Mouse (Mus musculus): ENCODE measurements around the gene Polr3c. TPM values are rescaled to one million over a fixed set of nuclear protein-coding genes. Genes with fewer than 3 reads are reported as not detected.
"Not testable (repeated sequence)": the region's sequence is repeated elsewhere in the genome, so short reads cannot be mapped to it uniquely, and the experiment has no call there.

Polr3c gene
- polyA plus RNA-seq (2015; fragmentation: Nextera tagmentation; extraction: Ambion mirVana) = 41.0 and 41.5 TPM in 2 replicates

DNA sequence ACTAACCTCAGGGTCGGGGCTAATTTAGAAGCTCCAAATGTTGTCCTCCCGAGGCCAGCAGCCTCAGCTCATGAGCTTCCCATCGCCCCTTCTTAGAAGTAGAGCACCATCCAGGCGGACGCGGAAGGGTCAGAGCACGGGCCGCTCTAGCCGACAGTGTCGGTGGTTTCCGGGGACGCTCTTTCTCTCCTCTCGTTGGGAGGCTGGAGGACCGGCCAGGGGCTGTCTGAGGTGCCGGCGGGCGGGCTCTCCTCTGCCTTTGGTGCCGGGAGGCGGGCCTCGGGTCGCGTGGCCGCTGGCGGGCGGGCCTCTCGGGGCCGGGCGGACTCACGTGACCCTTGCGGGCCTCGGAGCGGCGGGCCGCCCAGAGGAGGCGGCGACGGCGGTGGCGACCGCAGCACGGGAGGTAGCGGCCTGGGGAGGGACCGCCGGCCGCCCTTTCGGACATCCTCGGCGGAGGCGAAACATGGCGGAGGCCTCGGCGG, at the start of gene Polr3c, which contains the start of gene Rnf115:
Polr3c (minus strand) TSS at position 286 of the 485 bp plus-strand sequence.
Rnf115 (plus strand) TSS at position 322 of the 485 bp plus-strand sequence.
- Histone ChIP-seq H3K4me2 (peak within 1 kb of the TSS; percentile 68), H3K27ac (peak within 1 kb of the TSS; percentile 79), H3K9me3 (replicated peaks) (no peaks in the 10 kb centered on the region), H3K9ac (peak within 1 kb of the TSS; percentile 84), H3K27me3 (no peaks in the 10 kb centered on the region), H3K36me3 (peaks cover 23% of the 10 kb centered on the region), H3K4me1 (peaks cover 28% of the 10 kb centered on the region), H3K4me3 (replicated peaks) (peak within 1 kb of the TSS; percentile 67)
- under 1% methylated on average over 46 of the region's 52 CpGs for WGBS
- ATAC-seq (replicated peaks; ENCODE audit: low FRiP score) = peak; percentile 99

DNA sequence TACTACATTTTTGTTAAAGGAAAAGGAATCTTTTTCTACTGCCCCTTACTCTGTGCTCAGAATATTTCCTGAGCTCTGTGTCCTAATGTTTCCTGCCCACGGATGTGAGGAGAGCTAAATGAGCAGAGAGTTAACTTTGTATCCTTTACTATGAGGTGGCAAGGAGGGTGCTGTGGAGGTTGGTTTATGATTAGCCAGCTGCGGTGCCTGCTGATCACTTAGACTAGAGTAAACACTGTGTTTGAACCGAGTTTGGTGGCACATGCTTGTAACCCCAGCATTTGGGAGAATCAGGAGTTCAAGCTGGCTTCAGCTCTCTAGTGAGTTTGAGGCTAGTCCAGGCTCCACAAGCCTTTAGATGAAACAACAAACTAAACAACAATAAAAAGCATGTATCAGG, 49.7 kb upstream of the Polr3c start:
- no peak overlapping the region for H3K4me3 ChIP-seq (replicated peaks)
- H3K4me2 ChIP-seq = no peak overlapping the region
- peak; percentile 43; the same call in 1 of the 2 replicates for ATAC-seq (replicated peaks; ENCODE audit: low FRiP score)
- peak overlapping the region; percentile 59; the same call in 1 of the 2 replicates for H3K27ac ChIP-seq
- peaks cover 4% of the 10 kb centered on the region; the same call in 1 of the 2 replicates for H3K4me1 ChIP-seq
- H3K9me3 ChIP-seq (replicated peaks) = no peaks in the 10 kb centered on the region
- peaks cover 12% of the 10 kb centered on the region; the same call in 1 of the 2 replicates for H3K36me3 ChIP-seq
- H3K9ac ChIP-seq = no peak overlapping the region
- no peaks in the 10 kb centered on the region for H3K27me3 ChIP-seq
- WGBS = 55% methylated on average over 3 of the region's 3 CpGs

DNA sequence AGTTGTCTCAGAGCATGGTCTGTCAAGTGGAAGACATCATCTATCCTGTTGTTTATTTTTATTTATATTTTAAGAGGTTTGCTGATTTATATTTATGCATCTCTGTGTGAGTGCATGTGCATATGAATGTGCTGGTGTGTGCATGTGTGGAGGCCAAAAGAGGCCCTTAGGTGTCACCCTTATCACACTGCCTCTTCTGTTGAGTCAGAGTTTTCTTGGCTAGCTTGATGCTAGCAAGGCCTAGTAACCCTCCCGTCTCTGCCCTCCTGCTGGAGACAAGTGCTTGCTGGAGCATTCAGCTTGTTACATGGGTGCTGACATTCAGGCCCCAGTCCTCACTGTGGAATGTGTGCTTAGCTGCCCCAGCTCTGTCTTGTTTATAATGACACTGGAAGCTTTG, 45.5 kb upstream of the Polr3c start:
- Histone ChIP-seq H3K36me3 (peaks cover 12% of the 10 kb centered on the region; the same call in 1 of the 2 replicates), H3K9me3 (replicated peaks) (no peaks in the 10 kb centered on the region), H3K4me3 (replicated peaks) (no peak overlapping the region), H3K9ac (no peak overlapping the region), H3K4me2 (no peak overlapping the region), H3K4me1 (peaks cover 4% of the 10 kb centered on the region; the same call in 1 of the 2 replicates), H3K27ac (no peak overlapping the region), H3K27me3 (no peaks in the 10 kb centered on the region)
- WGBS = 50% methylated on average over 1 of the region's 1 CpGs
- no peak for ATAC-seq (replicated peaks; ENCODE audit: low FRiP score)

DNA sequence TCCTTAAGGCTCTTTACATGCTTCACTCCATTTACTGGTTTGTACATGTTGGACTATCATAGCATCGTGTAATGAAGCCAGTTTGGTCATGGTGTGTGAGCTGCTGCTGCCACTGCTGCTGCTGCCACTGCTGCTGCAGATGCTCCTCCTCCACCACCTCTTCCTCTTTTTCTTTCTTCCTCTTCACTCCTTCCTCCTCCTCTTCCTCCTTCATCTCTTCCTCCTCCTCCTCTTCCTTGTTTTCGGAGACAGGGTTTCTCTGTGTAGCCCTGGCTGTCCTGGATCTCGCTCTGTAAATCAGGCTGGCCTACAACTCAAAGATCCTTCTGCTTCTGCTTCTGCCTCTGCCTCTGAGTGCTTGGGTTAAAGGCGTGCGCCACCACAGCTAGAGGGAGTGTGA, 42.5 kb upstream of the Polr3c start:
- Histone ChIP-seq H3K9me3 (replicated peaks) (no peaks in the 10 kb centered on the region), H3K4me1 (no peaks in the 10 kb centered on the region), H3K27me3 (no peaks in the 10 kb centered on the region), H3K36me3 (peaks cover 10% of the 10 kb centered on the region; the same call in 1 of the 2 replicates), H3K4me2 (no peak overlapping the region), H3K9ac (no peak overlapping the region), H3K27ac (no peak overlapping the region), H3K4me3 (replicated peaks) (no peak overlapping the region)
- 83% methylated on average over 5 of the region's 5 CpGs for WGBS
- ATAC-seq (replicated peaks; ENCODE audit: low FRiP score) = no peak

DNA sequence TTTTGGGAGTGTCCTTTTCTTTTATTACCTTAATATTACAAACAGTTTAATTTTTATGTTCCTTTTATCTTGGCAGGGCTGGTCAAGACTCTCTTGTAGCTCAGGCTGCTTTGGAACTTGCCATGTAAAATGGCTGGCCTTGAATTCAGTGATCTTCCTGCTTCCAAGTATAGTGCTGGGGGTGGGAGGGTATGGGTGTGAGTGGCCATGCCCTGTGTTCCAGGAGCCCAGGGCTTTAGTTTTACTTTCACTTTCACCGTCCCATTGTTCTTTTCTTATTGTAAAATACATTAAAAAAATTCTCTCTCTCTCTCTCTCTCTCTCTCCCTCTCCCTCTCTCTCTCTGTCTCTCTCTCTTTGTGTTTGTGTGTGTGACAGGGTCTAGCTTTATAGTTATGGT, 37.1 kb upstream of the Polr3c start:
- no peak overlapping the region for H3K27ac ChIP-seq
- no peak overlapping the region for H3K4me2 ChIP-seq
- ATAC-seq (replicated peaks; ENCODE audit: low FRiP score) = no peak
- no peaks in the 10 kb centered on the region for H3K27me3 ChIP-seq
- WGBS = 74% methylated on average over 1 of the region's 1 CpGs
- no peak overlapping the region for H3K9ac ChIP-seq
- H3K36me3 ChIP-seq = peaks cover 16% of the 10 kb centered on the region; the same call in 1 of the 2 replicates
- H3K4me3 ChIP-seq (replicated peaks) = no peak overlapping the region
- no peaks in the 10 kb centered on the region for H3K9me3 ChIP-seq (replicated peaks)
- no peaks in the 10 kb centered on the region for H3K4me1 ChIP-seq

DNA sequence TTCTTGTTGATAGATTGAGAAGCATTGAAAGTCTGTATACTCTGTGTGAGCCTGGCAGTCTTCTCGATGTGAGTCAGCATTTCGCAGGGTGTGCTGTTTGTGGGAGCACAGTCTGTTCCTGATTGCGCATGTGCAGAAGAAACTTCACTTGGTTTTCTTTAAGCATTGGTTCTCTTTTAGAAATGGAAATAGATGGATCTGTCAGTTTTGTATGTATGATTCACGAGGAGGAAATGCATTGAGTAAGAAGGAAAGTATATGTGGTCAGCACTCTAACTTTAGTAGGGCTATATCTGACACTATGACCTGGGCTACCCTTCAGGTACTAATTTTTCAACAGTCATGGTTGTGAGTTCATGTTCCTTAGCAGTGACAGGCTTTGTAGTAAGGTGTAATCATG, 32.3 kb upstream of the Polr3c start:
- H3K27me3 ChIP-seq = no peaks in the 10 kb centered on the region
- ATAC-seq (replicated peaks; ENCODE audit: low FRiP score) = no peak
- 93% methylated on average over 4 of the region's 4 CpGs for WGBS
- H3K4me2 ChIP-seq = no peak overlapping the region
- no peak overlapping the region for H3K4me3 ChIP-seq (replicated peaks)
- H3K36me3 ChIP-seq = peaks cover 18% of the 10 kb centered on the region
- no peaks in the 10 kb centered on the region for H3K4me1 ChIP-seq
- no peaks in the 10 kb centered on the region for H3K9me3 ChIP-seq (replicated peaks)
- no peak overlapping the region for H3K27ac ChIP-seq
- H3K9ac ChIP-seq = no peak overlapping the region

DNA sequence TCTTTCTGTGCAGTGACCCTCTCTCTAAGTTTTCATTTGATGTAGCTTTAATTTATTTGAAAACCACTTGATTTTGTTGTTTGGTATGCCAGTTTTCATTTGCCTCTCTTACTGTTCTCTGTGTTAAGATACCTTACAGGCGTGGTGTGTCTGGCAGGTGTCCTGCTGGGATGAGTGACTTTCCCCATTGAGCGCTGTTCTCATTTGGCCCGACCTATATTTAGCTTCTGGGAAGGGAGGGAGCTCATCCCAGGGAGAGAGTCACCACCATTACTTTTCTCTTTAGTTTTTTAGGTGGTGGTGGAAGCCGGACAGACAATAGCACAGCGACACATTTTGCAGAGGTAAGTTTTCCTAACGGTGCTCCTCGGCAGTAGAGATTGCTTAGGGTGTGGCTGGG, 30.3 kb upstream of the Polr3c start:
- 78% methylated on average over 7 of the region's 7 CpGs for WGBS

DNA sequence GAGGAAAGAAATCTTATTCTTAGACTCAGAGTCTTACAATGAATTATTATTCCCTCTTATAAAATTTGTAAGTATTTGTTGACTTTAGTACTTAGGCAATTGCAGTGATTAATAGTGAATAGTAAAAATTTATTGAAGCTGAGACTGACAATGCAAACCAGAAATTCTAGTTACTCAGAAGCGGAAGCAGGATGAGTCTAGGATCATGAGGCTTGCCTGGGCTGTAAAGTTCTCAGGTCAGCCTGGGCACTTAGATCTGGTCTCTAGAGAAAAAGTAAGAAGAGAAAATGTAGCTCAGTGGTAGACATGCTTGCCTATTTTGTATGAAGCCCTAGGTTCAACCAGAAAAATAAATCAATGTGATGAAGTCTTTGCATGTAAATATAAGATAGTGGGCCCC, 28.5 kb upstream of the Polr3c start:
- H3K4me2 ChIP-seq = no peak overlapping the region
- no peak for ATAC-seq (replicated peaks; ENCODE audit: low FRiP score)
- H3K9ac ChIP-seq = no peak overlapping the region
- H3K27me3 ChIP-seq = no peaks in the 10 kb centered on the region
- H3K27ac ChIP-seq = no peak overlapping the region
- no peaks in the 10 kb centered on the region for H3K9me3 ChIP-seq (replicated peaks)
- no peaks in the 10 kb centered on the region for H3K4me1 ChIP-seq
- no peak overlapping the region for H3K4me3 ChIP-seq (replicated peaks)
- H3K36me3 ChIP-seq = peaks cover 10% of the 10 kb centered on the region
- WGBS = 82% methylated on average over 1 of the region's 1 CpGs

More for the DNA sequence above, 30.3 kb upstream of the Polr3c start:
- Histone ChIP-seq H3K36me3 (peaks cover 10% of the 10 kb centered on the region), H3K27ac (no peak overlapping the region), H3K4me2 (no peak overlapping the region), H3K9ac (no peak overlapping the region), H3K4me3 (replicated peaks) (no peak overlapping the region), H3K4me1 (no peaks in the 10 kb centered on the region), H3K27me3 (no peaks in the 10 kb centered on the region), H3K9me3 (replicated peaks) (no peaks in the 10 kb centered on the region)
- no peak for ATAC-seq (replicated peaks; ENCODE audit: low FRiP score)

DNA sequence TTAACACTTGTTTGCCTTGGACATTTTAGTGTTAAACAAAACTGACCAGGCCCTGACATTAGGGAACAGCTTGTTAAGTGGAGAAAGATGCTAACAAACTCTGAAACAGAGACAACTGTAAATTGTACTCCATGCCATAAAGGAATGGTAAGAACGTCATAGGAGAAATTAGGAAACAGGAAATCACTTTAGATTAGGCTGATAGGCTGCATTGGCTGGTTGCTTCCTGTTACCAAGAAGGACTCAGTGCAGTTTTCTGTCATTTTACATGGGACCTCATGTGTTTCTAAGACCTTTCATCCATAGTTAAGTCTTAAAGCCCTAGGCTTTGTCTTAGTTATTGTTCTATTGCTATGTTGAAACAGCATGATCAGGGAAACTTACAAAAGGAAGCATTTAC, 19.4 kb upstream of the Polr3c start:
- Histone ChIP-seq H3K9ac (no peak overlapping the region), H3K4me3 (replicated peaks) (no peak overlapping the region), H3K4me1 (no peaks in the 10 kb centered on the region), H3K9me3 (replicated peaks) (0 out of 2 replicates have a peak, but pooled peaks cover 3% of the 10 kb centered on the region), H3K36me3 (no peaks in the 10 kb centered on the region), H3K27me3 (no peaks in the 10 kb centered on the region), H3K4me2 (no peak overlapping the region), H3K27ac (no peak overlapping the region)
- WGBS = 49% methylated on average over 1 of the region's 1 CpGs
- ATAC-seq (replicated peaks; ENCODE audit: low FRiP score) = no peak

DNA sequence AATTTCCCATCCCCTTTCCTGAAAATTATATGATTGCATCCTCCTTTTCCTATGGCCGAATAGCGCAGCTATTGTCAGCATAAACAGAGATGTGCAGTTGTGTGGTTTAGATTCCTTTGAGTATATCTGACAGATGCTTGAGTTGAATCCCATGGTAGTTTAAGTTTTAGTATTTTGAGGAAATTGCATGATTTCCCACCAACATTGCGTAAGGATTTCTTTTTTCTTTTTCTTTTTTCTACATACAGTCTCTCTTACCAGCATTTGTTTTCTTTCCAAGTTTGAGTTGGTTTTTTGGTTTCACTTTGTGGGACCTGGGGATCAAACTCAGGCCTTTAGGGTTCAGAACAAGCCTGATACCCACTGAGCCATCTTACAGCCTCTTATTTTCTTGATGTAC, 16.9 kb upstream of the Polr3c start:
- 96% methylated on average over 3 of the region's 3 CpGs for WGBS
- no peak for ATAC-seq (replicated peaks; ENCODE audit: low FRiP score)
- no peaks in the 10 kb centered on the region for H3K36me3 ChIP-seq
- H3K4me2 ChIP-seq = no peak overlapping the region
- H3K4me3 ChIP-seq (replicated peaks) = no peak overlapping the region
- H3K4me1 ChIP-seq = no peaks in the 10 kb centered on the region
- no peaks in the 10 kb centered on the region for H3K9me3 ChIP-seq (replicated peaks)
- no peak overlapping the region for H3K9ac ChIP-seq
- H3K27ac ChIP-seq = no peak overlapping the region
- H3K27me3 ChIP-seq = no peaks in the 10 kb centered on the region

DNA sequence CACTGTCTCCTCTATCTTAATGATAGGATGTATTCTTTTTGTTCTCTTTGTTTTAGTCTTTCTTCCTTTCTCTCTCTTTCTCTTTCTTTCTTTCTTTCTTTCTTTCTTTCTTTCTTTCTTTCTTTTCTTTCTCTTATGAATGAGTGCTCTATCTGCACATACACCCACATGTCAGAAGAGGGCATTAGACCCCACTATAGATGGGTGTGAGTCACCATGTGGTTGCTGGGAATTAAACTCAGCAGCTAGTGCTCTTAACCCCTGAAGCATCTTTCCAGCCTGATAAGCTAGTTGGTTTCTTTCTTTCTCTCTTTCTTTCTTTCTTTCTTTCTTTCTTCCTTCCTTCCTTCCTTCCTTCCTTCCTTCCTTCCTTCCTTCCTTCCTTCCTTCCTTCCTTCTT, 12.9 kb upstream of the Polr3c start:
- not testable (repeated sequence) for H3K4me1 ChIP-seq; ATAC-seq (replicated peaks; ENCODE audit: low FRiP score); H3K36me3 ChIP-seq; H3K4me3 ChIP-seq (replicated peaks); H3K27me3 ChIP-seq; H3K27ac ChIP-seq; H3K9me3 ChIP-seq (replicated peaks); H3K9ac ChIP-seq; H3K4me2 ChIP-seq

DNA sequence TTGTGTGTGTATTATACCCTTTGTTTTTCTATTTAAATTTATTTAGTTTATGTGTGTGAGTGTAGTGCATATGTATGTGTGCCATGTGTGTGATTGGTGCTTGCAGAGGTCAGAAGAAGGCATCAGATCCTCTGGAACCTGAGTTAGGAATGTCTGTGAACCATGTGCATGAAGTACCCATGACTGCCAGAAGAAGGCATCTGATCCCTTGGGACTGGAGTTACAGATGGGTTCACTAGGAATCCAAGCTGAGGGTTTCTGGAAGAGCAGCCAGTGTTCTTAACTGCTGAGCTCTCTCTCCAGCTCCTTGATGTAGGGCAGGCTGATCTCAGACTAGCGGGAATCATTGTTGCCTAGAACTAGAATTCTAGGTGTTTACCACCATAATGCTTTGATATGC, 10.6 kb upstream of the Polr3c start:
- no peak overlapping the region for H3K4me3 ChIP-seq (replicated peaks)
- no peaks in the 10 kb centered on the region for H3K27me3 ChIP-seq
- H3K36me3 ChIP-seq = no peaks in the 10 kb centered on the region
- no peak for ATAC-seq (replicated peaks; ENCODE audit: low FRiP score)
- 80% methylated on average over 1 of the region's 1 CpGs for WGBS
- H3K4me2 ChIP-seq = no peak overlapping the region
- H3K4me1 ChIP-seq = no peaks in the 10 kb centered on the region
- no peak overlapping the region for H3K27ac ChIP-seq
- H3K9ac ChIP-seq = no peak overlapping the region
- no peaks in the 10 kb centered on the region for H3K9me3 ChIP-seq (replicated peaks)

All from kidney, embryonic 15.5 days (tissue).